Mouse (Mus musculus) lung, embryonic 16.5 days (tissue): Measurements from ENCODE around the gene Lgals4. TPM values are rescaled to one million over a fixed set of nuclear protein-coding genes. Genes with fewer than 3 reads are reported as not detected.
"Not testable (repeated sequence)": the region's sequence is repeated elsewhere in the genome, so short reads cannot be mapped to it uniquely, and the experiment has no call there.

ENCODE experiments used
- ATAC-seq: fragments of 200-750 bp; cut with Nextera tagmentation; 2 replicates; pipeline ENCODE4 v1.8.0; 2017; ENCODE audit warnings: low read depth, mild to moderate bottlenecking, moderate library complexity
- H3K27ac ChIP-seq: fragments of 300-500 bp; sonication (generic); 2 replicates; pipeline ENCODE4 v1.5.1; 2014; ENCODE audit warnings: mild to moderate bottlenecking, control low read depth, low read length
- H3K27me3 ChIP-seq: fragments of 300-500 bp; sonication (generic); 2 replicates; pipeline ENCODE4 v1.6.1; 2014; ENCODE audit warnings: low read depth, low read length, mixed read lengths; ENCODE audit not compliant: control insufficient read depth, insufficient read depth
- H3K36me3 ChIP-seq: fragments of 300-500 bp; sonication (generic); 2 replicates; pipeline ENCODE4 v1.6.1; 2014; ENCODE audit warnings: low read length; ENCODE audit not compliant: control insufficient read depth, insufficient read depth
- H3K4me1 ChIP-seq: fragments of 300-500 bp; sonication (generic); replicated peaks from 2 replicates; pipeline ENCODE4 v1.6.1; 2014; ENCODE audit warnings: low read length, mixed read lengths; ENCODE audit not compliant: control insufficient read depth, insufficient read depth
- H3K4me2 ChIP-seq: fragments of 300-500 bp; sonication (generic); 2 replicates; pipeline ENCODE4 v1.6.1; 2014; ENCODE audit warnings: low read depth, low read length, control low read depth
- H3K4me3 ChIP-seq: fragments of 300-500 bp; sonication (generic); 2 replicates; pipeline ENCODE4 v1.5.1; 2014; ENCODE audit warnings: mild to moderate bottlenecking, low read length, control low read depth
- H3K9ac ChIP-seq: fragments of 300-500 bp; sonication (generic); 2 replicates; pipeline ENCODE4 v1.6.1; 2014; ENCODE audit warnings: low read length, control low read depth
- H3K9me3 ChIP-seq: fragments of 300-500 bp; sonication (generic); 2 replicates; pipeline ENCODE4 v1.6.1; 2016; ENCODE audit warnings: low read length; ENCODE audit not compliant: control insufficient read depth
- WGBS: fragments of 180-500 bp; shearing (Covaris S2); extraction: QIAGEN DNeasy Blood & Tissue Kit; methylation state at CpG from one replicate; pipeline ENCODE4 v1.1.7; 2014; 5-methylcytosine and 5-hydroxymethylcytosine counted together
- polyA plus RNA-seq: library from polyadenylated mRNA; unstranded; fragments of >200 nt; fragmentation: Nextera tagmentation; extraction: Ambion mirVana; gene quantifications from 2 replicates; pipeline ENCODE4 v1.2.1, GENCODE M21; 2015

Lgals4 gene
- polyA plus RNA-seq, 1 experiment from 2014 or later: 12.5 TPM

DNA sequence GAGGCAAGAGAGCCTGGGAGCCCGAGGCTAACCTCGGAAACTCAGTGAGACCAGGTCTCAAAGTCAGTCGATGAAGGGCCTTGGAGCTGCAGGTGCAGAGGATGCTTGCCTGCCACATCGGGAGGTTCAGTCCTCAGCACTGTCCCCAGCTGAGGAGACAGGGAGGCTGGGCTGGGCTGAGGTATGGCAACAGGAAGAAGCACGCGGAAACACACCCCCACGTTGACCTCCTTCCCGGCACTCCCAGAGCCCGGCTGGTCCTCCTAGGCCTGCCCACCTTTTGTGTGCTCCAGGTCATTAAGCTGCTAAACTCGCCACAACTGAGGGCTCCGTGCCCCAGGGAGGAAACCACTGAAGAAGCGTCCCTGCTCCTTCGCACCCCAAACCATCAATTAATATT is 47.5 kb downstream of the Lgals4 start, which contains the start of gene Capn12:
Gene Capn12, plus strand, starts transcription at position 224 of the 400 bp plus-strand sequence.
- Histone ChIP-seq H3K4me3 (no peak within 1 kb of the TSS), H3K4me2 (no peak within 1 kb of the TSS), H3K27ac (no peak within 1 kb of the TSS), H3K9me3 (no peaks in the 10 kb centered on the region), H3K4me1 (no peaks in the 10 kb centered on the region), H3K9ac (no peak within 1 kb of the TSS), H3K36me3 (no peaks in the 10 kb centered on the region), H3K27me3 (no peaks in the 10 kb centered on the region)
- 37% methylated on average over 13 of the region's 13 CpGs for WGBS
- 0 out of 2 replicates have a peak, but pooled peaks have one; percentile 24 for ATAC-seq

DNA sequence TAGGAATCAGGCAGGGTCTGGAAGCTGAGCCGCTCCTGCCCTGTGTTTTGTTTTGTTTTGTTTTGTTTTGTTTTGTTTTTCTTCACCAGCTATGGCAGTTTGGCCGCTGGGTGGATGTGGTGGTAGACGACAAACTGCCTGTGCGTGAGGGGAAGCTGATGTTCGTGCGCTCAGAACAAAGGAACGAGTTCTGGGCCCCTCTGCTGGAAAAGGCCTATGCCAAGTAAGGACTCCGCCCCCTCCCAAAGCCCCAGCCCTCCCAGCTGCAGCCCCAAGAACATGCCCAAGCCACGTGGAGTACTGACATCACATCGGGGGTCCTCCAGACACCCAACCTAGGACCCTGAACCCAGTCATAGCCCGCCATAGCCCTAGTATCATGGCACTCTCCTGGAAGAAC is 49.4 kb downstream of the Lgals4 start:
- Histone ChIP-seq H3K4me3 (no peak overlapping the region), H3K9ac (no peak overlapping the region), H3K4me1 (no peaks in the 10 kb centered on the region), H3K9me3 (no peaks in the 10 kb centered on the region), H3K4me2 (no peak overlapping the region), H3K27me3 (peaks cover 10% of the 10 kb centered on the region), H3K27ac (no peak overlapping the region), H3K36me3 (no peaks in the 10 kb centered on the region)
- ATAC-seq: peak; percentile 63; the same call in 1 of the 2 replicates
- WGBS: 60% methylated on average over 11 of the region's 11 CpGs

DNA sequence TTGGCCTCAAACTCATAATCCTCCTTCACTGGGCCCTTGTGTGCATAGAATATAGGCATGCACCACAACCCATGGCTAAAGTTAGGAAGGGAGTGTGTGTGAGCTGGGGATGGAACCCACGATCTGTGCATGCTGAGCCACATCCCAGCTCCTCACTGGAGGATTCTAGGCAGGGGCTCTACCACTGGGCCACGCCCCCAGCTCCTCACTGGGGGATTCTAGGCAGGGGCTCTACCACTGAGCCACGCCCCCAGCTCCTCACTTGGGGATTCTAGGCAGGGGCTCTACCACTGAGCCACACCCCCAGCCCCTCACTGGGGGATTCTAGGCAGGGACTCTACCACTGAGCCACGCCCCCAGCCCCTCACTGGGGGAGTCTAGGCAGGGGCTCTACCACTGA is 50.0 kb downstream of the Lgals4 start:
- WGBS: 85% methylated on average over 4 of the region's 4 CpGs
- peaks cover 15% of the 10 kb centered on the region for H3K27me3 ChIP-seq
- H3K4me2 ChIP-seq, H3K9me3 ChIP-seq, H3K4me1 ChIP-seq, H3K36me3 ChIP-seq, H3K27ac ChIP-seq, H3K9ac ChIP-seq, H3K4me3 ChIP-seq, ATAC-seq: not testable (repeated sequence)

DNA sequence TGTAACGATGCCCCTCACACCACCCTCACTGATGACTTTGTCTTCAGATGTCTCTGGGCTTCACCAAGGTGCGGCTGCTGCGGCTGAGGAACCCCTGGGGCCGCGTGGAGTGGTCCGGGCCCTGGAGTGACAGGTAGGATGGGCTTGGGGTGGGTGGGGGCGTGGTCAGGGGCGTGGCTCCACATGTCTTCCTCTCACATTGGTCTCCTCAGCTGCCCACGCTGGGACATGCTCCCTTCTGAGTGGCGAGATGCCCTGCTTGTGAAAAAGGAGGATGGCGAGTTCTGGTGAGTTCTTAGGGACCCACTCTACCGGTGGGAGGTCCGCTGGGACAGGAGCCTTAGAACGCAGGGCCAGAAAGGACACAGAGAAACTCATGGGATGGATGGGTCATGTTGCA is 52.8 kb downstream of the Lgals4 start:
- WGBS: 21% methylated on average over 14 of the region's 14 CpGs
- ATAC-seq: no peak

DNA sequence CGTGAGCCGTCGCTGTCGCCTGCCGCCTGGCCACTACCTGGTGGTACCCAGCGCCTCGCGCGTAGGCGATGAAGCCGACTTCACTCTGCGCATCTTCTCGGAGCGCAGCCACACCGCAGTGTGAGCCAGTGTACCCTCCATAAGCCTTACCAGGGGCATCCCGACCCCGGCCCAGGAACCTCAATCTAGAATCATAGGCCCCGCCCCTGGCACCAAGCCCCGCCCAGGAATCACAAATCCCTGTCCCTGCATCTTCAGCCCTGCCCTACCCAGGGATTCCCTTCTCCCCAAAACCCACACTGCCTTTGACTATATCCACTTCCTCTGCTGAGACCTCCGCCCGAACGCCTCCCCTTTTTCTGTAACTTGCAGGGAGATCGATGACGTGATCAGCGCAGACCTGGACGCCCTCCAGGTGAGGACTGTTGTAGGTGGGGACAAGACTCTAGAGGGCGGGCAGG is 55.1 kb downstream of the Lgals4 start:
- H3K4me2 ChIP-seq: peak overlapping the region; percentile 52
- H3K36me3 ChIP-seq: peaks cover 17% of the 10 kb centered on the region
- H3K27ac ChIP-seq: no peak overlapping the region
- H3K9ac ChIP-seq: 0 out of 2 replicates have a peak overlapping the region, but pooled peaks have one; percentile 13
- H3K27me3 ChIP-seq: peaks cover 26% of the 10 kb centered on the region
- 3% methylated on average over 27 of the region's 27 CpGs for WGBS
- no peaks in the 10 kb centered on the region for H3K9me3 ChIP-seq
- H3K4me1 ChIP-seq: peaks cover 8% of the 10 kb centered on the region
- H3K4me3 ChIP-seq: peak overlapping the region; percentile 30
- ATAC-seq: 0 out of 2 replicates have a peak, but pooled peaks have one; percentile 15

More for the DNA sequence above, 52.8 kb downstream of the Lgals4 start:
- H3K36me3 ChIP-seq: no peaks in the 10 kb centered on the region; the same call in 1 of the 2 replicates
- peaks cover 26% of the 10 kb centered on the region for H3K27me3 ChIP-seq
- H3K4me3 ChIP-seq: no peak overlapping the region
- H3K4me2 ChIP-seq: no peak overlapping the region
- H3K4me1 ChIP-seq: peaks cover 8% of the 10 kb centered on the region
- no peak overlapping the region for H3K9ac ChIP-seq
- no peak overlapping the region for H3K27ac ChIP-seq
- H3K9me3 ChIP-seq: no peaks in the 10 kb centered on the region

Other genes starting within 250 kb of the Lgals4 start
- 11.9 and 15.1 TPM in 2 replicates for gene Samd4b, start 235.7 kb upstream of the Lgals4 start, polyA plus RNA-seq
- 58.2 and 60.5 TPM in 2 replicates for gene Pak4, start 235.7 kb upstream of the Lgals4 start, polyA plus RNA-seq
- gene Acp7, start 202.5 kb upstream of the Lgals4 start, polyA plus RNA-seq: not detected in 2 replicates
- 5.2 and 6.9 TPM in 2 replicates for gene Fbxo27, start 141.0 kb upstream of the Lgals4 start, polyA plus RNA-seq
- 13.9 and 15.8 TPM in 2 replicates for gene Fbxo17, start 117.0 kb upstream of the Lgals4 start, polyA plus RNA-seq
- 120 TPM in 2 replicates for gene Mrps12, start 92.0 kb upstream of the Lgals4 start, polyA plus RNA-seq
- gene Sars2, start 91.9 kb upstream of the Lgals4 start, polyA plus RNA-seq: 24.1 and 25.8 TPM in 2 replicates
- gene Ccer2, start 77.7 kb upstream of the Lgals4 start, polyA plus RNA-seq: not detected in 2 replicates
- gene Sirt2, start 67.1 kb upstream of the Lgals4 start, polyA plus RNA-seq: 69.0 and 69.5 TPM in 2 replicates
- 35.3 and 37.3 TPM in 2 replicates for gene Nfkbib, start 66.3 kb upstream of the Lgals4 start, polyA plus RNA-seq
- 9.2 and 9.5 TPM in 2 replicates for gene Rinl, start 44.9 kb upstream of the Lgals4 start, polyA plus RNA-seq
- 200 and 226 TPM in 2 replicates for gene Hnrnpl, start 25.3 kb upstream of the Lgals4 start, polyA plus RNA-seq
- 184 and 189 TPM in 2 replicates for gene Ech1, start 8.6 kb upstream of the Lgals4 start, polyA plus RNA-seq
- gene Lgals7, start 30.0 kb downstream of the Lgals4 start, polyA plus RNA-seq: 1.0 and 2.8 TPM in 2 replicates
- 0.43 and 0.49 TPM in 2 replicates for gene Capn12, start 47.6 kb downstream of the Lgals4 start, polyA plus RNA-seq
- gene Actn4, start 128.5 kb downstream of the Lgals4 start, polyA plus RNA-seq: 313 and 319 TPM in 2 replicates
- 366 and 367 TPM in 2 replicates for gene Eif3k, start 148.0 kb downstream of the Lgals4 start, polyA plus RNA-seq
- 8.9 and 10.7 TPM in 2 replicates for gene Map4k1, start 148.2 kb downstream of the Lgals4 start, polyA plus RNA-seq